Mouse (Mus musculus) hindbrain, embryonic 16.5 days (tissue): Measurements from ENCODE around the gene Gm6034. TPM values are rescaled to one million over a fixed set of nuclear protein-coding genes. Genes with fewer than 3 reads are reported as not detected.
"Not testable (repeated sequence)": the region's sequence is repeated elsewhere in the genome, so short reads cannot be mapped to it uniquely, and the experiment has no call there.

Experiments used
- ATAC-seq: fragments of 200-750 bp; cut with Nextera tagmentation; 2 replicates; pipeline ENCODE4 v1.8.0; 2017; ENCODE audit warnings: moderate TSS enrichment, moderate library complexity
- H3K27ac ChIP-seq: fragments of 300-500 bp; sonication (generic); 2 replicates; pipeline ENCODE4 v1.5.1; 2014; ENCODE audit warnings: low read depth, mild to moderate bottlenecking, control low read depth, low read length, moderate library complexity
- H3K27me3 ChIP-seq: fragments of 300-500 bp; sonication (generic); replicated peaks from 2 replicates; pipeline ENCODE4 v1.6.1; 2014; ENCODE audit warnings: low read length; ENCODE audit not compliant: control insufficient read depth, insufficient read depth
- H3K36me3 ChIP-seq: fragments of 300-500 bp; sonication (generic); 2 replicates; pipeline ENCODE4 v1.6.1; 2014; ENCODE audit warnings: mild to moderate bottlenecking, low read length, moderate library complexity, mixed read lengths; ENCODE audit not compliant: control insufficient read depth, insufficient read depth
- H3K4me1 ChIP-seq: fragments of 300-500 bp; sonication (generic); 2 replicates; pipeline ENCODE4 v1.6.1; 2014; ENCODE audit warnings: low read depth, low read length; ENCODE audit not compliant: control insufficient read depth, insufficient read depth
- H3K4me2 ChIP-seq: fragments of 300-500 bp; sonication (generic); 2 replicates; pipeline ENCODE4 v1.6.1; 2014; ENCODE audit warnings: mild to moderate bottlenecking, low read length, control low read depth, moderate library complexity
- H3K4me3 ChIP-seq: fragments of 300-500 bp; sonication (generic); 2 replicates; pipeline ENCODE4 v1.5.1; 2014; ENCODE audit warnings: mild to moderate bottlenecking, low read length, control low read depth, moderate library complexity
- H3K9ac ChIP-seq: fragments of 300-500 bp; sonication (generic); 2 replicates; pipeline ENCODE4 v1.6.1; 2014; ENCODE audit warnings: low read depth, mild to moderate bottlenecking, control low read depth, low read length, moderate library complexity
- H3K9me3 ChIP-seq: fragments of 300-500 bp; sonication (generic); 2 replicates; pipeline ENCODE4 v1.6.1; 2014; ENCODE audit warnings: mild to moderate bottlenecking, low read length, moderate library complexity; ENCODE audit not compliant: control insufficient read depth
- WGBS: fragments of 180-500 bp; shearing (Covaris S2); extraction: QIAGEN DNeasy Blood & Tissue Kit; methylation state at CpG from one replicate; pipeline ENCODE4 v1.1.7; 2014; 5-methylcytosine and 5-hydroxymethylcytosine counted together
- polyA plus RNA-seq: library from polyadenylated mRNA; unstranded; fragments of >200 nt; fragmentation: Nextera tagmentation; extraction: Ambion mirVana; gene quantifications from 2 replicates; pipeline ENCODE4 v1.2.1, GENCODE M21; 2015

Gm6034 gene
- not detected in 2 replicates for polyA plus RNA-seq

DNA sequence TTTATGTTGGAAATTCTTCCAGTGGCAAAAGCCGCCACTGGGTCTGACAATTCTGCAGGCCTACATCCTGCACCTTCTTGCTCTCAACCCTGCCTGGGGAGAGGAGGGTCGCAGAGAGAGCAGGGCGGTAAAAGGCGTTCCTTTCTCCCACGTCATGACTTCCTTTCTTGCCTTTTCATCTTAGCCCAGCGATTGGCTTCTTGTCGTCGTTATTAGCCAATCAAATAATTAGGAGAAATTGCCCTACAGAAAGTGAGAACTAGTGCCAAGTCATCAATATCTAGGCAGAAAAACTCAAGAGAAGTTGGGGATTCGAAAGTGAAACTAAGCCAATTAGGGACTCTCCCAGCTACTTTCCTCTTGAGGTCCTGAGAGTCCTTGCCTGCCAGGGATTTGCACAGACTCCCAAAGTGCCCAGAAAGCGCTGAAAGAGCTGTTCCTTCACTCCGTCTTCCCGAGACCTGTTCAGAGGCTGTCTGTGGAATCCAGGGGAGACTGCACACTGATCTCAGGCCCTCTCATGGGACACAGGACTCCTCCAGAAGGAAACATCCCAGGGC lies at the start of gene Gm6034, which contains the start of gene H2-T22:
Gene Gm6034, plus strand, starts transcription at position 352 of the 560 bp plus-strand sequence.
Gene H2-T22, minus strand, starts transcription at position 138 of the 560 bp plus-strand sequence.
- not testable (repeated sequence) for H3K9me3 ChIP-seq, H3K4me1 ChIP-seq, H3K36me3 ChIP-seq, H3K27me3 ChIP-seq, H3K27ac ChIP-seq
- peak; percentile 98 for ATAC-seq
- peak within 1 kb of the TSS; percentile 78 for H3K4me2 ChIP-seq
- 1% methylated on average over 12 of the region's 12 CpGs for WGBS
- peak within 1 kb of the TSS; percentile 44 for H3K4me3 ChIP-seq
- H3K9ac ChIP-seq, result peak within 1 kb of the TSS; percentile 56

DNA sequence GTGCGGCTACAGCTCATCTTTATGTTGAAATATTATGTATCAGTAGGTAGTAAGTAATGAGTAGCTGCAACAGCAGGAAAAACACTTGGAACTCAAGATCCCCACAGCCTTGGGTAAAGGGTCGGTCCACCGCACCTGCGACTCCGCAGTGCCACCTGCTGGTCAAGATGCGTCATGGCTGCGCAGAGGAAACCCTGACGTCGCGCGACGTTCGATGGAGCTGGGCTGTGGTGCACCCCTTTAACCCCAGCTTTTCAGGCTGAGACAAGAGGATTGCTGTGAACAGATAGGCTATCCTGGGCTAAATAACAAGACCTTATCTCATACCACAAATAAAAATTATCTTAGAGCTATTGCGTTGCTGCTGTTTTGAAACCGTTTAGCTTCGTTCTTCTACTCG lies 49.1 kb upstream of the Gm6034 start:
- Histone ChIP-seq H3K9ac (no peak overlapping the region), H3K4me1 (peaks cover 14% of the 10 kb centered on the region), H3K27me3 (no peaks in the 10 kb centered on the region), H3K4me2 (peak overlapping the region; percentile 77), H3K4me3 (peak overlapping the region; percentile 20), H3K36me3 (peaks cover 12% of the 10 kb centered on the region), H3K27ac (no peak overlapping the region), H3K9me3 (no peaks in the 10 kb centered on the region)
- 6% methylated on average over 17 of the region's 17 CpGs for WGBS
- peak; percentile 78 for ATAC-seq

DNA sequence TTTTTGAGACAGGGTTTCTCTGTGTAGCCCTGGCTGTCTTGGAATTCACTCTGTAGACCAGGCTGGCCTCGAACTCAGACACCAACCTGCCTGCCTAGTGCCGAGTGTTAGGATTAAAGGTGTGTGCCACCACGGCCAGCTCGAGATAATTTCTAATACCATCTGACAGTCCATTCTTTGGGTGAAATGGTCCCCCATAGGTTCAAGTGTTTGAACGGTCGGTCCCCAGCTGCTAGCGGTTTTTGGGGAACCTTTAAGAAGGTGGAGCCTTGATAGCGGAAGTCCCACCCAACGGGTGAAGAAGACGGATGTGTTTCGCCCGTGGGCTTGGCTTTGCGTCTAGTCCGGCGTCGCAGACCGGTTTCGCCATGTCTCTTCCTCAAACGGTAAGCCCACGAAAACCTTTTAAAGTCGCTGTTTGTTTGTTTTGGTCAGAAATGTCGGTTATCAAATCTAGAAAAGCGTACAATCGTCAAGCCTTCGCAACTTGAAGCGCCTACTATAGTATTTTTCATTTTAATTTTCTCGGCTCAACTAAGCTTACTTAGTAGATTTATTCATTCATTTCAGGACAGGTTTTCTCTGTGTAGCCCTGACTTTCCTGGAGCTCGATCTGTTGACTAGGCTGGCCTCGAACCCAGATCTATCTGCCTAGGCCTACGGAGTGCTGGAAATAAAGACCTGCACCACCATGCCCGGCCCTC lies 48.4 kb upstream of the Gm6034 start:
- peak overlapping the region; percentile 77 for H3K4me2 ChIP-seq
- no peaks in the 10 kb centered on the region for H3K9me3 ChIP-seq
- H3K36me3 ChIP-seq, result peaks cover 6% of the 10 kb centered on the region
- H3K4me1 ChIP-seq, result peaks cover 14% of the 10 kb centered on the region
- H3K27me3 ChIP-seq, result no peaks in the 10 kb centered on the region
- H3K27ac ChIP-seq, result peak overlapping the region; percentile 70
- peak overlapping the region; percentile 70 for H3K9ac ChIP-seq
- peak overlapping the region; percentile 59 for H3K4me3 ChIP-seq
- 2% methylated on average over 31 of the region's 31 CpGs for WGBS
- ATAC-seq, result peak; percentile 71

DNA sequence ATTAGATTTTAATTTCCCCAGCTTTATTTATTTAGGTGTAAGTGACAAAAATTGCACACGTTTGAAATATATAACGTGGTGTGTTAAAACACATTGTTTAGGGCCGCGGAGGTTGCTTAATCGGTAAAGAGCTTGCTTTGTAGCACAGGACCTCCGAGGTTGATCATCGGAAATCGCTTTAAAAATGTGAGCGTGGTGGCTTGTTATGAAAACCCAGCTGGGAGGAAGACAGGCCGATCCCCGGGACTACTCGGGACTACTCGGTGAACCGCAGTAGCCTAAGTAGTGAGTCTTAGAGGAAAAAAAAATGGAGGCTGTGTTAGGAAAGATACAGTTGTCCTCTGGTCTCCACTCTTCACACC lies 47.9 kb upstream of the Gm6034 start:
- Histone ChIP-seq H3K36me3 (peaks cover under 1% of the 10 kb centered on the region; the same call in 1 of the 2 replicates), H3K4me1 (peaks cover 14% of the 10 kb centered on the region), H3K27ac (no peak overlapping the region; the same call in none of the 2 replicates), H3K27me3 (no peaks in the 10 kb centered on the region), H3K4me3 (peak overlapping the region; percentile 59), H3K9me3 (no peaks in the 10 kb centered on the region), H3K9ac (peak overlapping the region; percentile 70), H3K4me2 (peak overlapping the region; percentile 77)
- WGBS, result 5% methylated on average over 14 of the region's 14 CpGs
- no peak for ATAC-seq

DNA sequence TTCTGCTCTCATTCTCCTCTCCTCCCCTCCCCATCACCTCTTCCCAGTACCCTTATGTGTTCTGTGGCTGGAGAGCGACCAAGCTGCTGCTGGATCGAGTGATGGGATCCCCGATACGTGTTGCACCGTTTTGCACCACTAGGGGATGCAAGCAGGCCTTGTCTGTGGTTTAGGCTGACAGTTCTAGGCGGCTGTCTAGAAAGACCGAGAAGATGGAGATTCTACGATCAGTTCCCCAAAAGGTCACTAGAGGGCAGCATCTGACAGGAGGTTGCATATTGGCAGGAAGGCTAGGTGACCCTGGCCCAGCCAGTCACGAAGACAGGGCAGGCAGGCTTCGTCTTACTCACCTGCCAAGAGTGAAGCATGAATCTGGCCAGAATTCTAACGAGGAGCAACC lies 45.8 kb upstream of the Gm6034 start:
- Histone ChIP-seq H3K4me1 (peaks cover 14% of the 10 kb centered on the region), H3K36me3 (no peaks in the 10 kb centered on the region), H3K27ac (no peak overlapping the region), H3K4me2 (no peak overlapping the region), H3K9ac (no peak overlapping the region), H3K27me3 (no peaks in the 10 kb centered on the region), H3K4me3 (no peak overlapping the region), H3K9me3 (no peaks in the 10 kb centered on the region)
- 2% methylated on average over 11 of the region's 11 CpGs for WGBS
- peak; percentile 73 for ATAC-seq

DNA sequence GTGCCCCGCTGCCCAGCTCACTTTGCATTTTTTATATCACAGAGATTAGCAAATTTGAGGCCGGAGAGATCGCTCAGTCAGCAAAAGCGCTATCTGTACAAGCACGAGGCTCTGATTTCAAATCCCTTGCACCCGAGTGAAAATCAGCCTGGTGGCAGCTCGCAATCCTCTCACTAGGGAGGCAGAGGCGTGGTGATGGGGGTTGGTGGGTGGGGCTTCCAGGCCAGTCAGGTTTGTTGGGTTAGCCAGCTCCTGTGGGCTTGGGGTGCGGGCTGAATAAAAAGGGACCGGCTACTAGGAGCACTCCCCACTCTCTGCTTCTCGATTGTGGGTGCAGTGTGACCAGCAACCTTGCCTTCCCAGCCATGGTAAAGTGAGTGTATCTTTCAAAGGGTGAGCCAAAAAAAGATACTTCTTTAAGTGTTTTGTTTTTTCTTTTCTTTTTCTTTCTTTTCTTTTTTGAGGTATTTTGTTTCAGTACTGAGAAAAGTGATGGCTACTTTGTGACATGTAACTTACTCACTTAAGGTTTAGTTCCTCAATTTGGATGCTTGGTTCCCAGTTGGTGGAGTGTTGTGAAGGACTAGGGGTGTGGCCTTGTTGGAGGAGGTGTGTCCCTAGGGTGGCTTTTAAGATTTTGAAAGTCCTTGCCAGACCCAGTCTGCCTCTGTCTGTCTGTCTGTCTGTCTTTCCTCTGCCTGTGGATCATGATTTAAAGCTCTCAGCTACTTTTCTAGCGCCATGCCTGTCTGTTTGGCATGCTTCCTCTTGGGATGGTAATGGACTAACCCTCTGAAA lies 44.8 kb upstream of the Gm6034 start:
- Histone ChIP-seq H3K9ac (no peak overlapping the region), H3K36me3 (no peaks in the 10 kb centered on the region), H3K9me3 (no peaks in the 10 kb centered on the region), H3K4me1 (peaks cover 14% of the 10 kb centered on the region), H3K27ac (no peak overlapping the region), H3K27me3 (no peaks in the 10 kb centered on the region), H3K4me2 (no peak overlapping the region), H3K4me3 (no peak overlapping the region)
- 60% methylated on average over 12 of the region's 12 CpGs for WGBS
- ATAC-seq, result no peak

DNA sequence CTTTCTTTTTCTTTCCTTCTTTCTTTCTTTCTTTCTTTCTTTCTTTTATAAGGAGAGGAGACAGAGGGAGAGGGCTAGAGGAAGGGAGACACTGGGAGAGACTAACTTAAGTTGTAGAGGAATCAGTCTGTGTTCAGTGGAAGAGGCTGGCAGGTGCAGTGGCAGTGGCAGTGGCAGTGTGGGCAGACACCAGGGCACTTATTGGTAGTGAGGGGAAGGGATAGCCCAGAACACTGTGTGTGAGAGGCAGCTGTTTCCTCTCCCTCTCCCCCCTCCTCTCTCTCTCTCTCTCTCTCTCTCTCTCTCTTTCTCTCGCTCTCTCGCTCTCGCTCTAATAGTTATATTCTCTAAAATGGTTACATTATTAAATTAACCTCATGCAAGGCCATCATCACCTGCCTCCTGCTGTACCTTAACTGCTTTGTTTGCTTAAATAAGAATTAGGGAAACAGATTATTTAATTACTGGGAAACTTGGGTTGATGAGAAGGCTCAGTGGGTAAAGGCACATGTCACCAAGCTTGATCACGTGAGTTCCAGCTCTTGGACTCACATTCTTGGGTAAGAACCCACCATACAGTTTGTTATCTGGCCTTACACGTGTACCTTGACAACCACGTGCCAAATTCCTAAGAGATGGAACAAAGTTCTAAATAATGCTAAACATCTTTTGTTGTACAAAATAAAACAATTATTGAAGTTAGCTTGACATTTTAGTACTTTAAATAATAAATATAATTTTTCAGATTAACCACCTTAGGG lies 44.0 kb upstream of the Gm6034 start:
- H3K4me2 ChIP-seq, result no peak overlapping the region
- 86% methylated on average over 6 of the region's 6 CpGs for WGBS

DNA sequence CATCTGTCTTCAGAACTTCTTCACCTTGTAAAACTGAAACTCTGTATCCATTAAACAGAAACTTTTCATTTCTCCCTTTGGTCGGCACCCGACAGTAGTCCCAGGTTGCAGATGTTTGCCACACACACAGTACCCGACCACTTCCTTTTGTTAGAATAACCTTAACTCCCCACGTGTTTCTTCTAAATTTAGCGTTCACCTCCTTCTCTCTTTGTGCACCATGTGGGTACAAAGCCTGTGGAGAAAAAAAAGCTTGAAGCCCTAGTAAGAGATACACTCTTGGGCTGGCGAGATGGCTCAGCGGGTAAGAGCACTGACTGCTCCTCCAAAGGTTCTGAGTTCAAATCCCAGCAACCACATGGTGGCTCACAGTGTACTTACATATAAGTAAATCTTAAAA lies 43.4 kb upstream of the Gm6034 start:
- no peaks in the 10 kb centered on the region for H3K27me3 ChIP-seq
- no peaks in the 10 kb centered on the region for H3K36me3 ChIP-seq
- H3K27ac ChIP-seq, result no peak overlapping the region
- H3K4me2 ChIP-seq, result no peak overlapping the region
- no peaks in the 10 kb centered on the region for H3K9me3 ChIP-seq
- whole genome bisulfite sequencing, result 87% methylated on average over 7 of the region's 7 CpGs
- no peak for ATAC-seq
- H3K4me3 ChIP-seq, result no peak overlapping the region
- H3K9ac ChIP-seq, result no peak overlapping the region
- peaks cover 14% of the 10 kb centered on the region for H3K4me1 ChIP-seq

More for the DNA sequence above, 44.0 kb upstream of the Gm6034 start:
- no peak overlapping the region for H3K27ac ChIP-seq
- no peak overlapping the region for H3K4me3 ChIP-seq
- H3K4me1 ChIP-seq, result peaks cover 14% of the 10 kb centered on the region
- no peak overlapping the region for H3K9ac ChIP-seq
- H3K36me3 ChIP-seq, result no peaks in the 10 kb centered on the region
- no peaks in the 10 kb centered on the region for H3K9me3 ChIP-seq
- no peaks in the 10 kb centered on the region for H3K27me3 ChIP-seq
- no peak for ATAC-seq
